Mouse (Mus musculus) retina, postnatal 1 day (tissue): ENCODE data around the gene Adgrf1.

ENCODE experiments used
- DNase-seq: peaks from one replicate; pipeline ENCODE4 v3.0.0-alpha.2; 2012

Gene Adgrf1

DNA sequence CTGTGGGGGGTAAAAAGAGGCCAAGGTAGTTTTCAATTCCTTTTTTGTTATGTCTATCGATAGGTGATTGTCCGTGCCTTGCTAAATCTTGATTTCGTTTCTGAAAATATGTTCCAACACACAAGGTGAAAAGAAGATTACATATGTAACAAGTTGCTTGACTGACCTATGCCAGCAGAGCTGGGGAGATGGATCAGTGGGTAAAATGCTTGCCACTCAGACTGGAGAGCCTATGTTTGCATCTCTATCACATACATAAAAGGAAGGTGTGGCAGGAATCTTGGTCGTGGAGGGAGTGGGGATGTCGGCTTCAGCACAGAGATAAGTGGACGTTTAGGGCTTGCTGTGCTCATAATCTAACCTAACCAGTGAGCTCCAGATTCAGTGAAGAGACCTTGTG is 93.8 kb downstream of the Adgrf1 start:
- DNase-seq, result no peak

DNA sequence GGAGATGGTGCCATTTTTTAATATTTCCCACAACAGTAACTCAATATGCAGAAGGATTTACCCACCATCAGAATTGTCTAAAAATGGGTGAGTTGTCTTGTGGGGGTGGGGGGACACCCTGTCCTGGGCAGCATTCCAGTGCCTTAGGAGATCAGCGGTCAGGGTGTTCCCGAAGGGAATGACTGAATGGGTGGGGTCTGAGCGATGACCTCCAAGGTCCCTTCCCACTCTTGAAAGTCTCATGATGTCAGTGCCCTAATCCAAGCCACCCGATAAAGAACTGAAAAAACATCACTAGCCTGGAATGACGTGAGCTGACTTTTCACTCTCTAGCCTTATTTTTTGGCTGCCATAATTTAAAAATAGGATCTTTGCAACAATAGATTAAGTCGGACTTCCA is 95.2 kb downstream of the Adgrf1 start:
- no peak for DNase-seq

DNA sequence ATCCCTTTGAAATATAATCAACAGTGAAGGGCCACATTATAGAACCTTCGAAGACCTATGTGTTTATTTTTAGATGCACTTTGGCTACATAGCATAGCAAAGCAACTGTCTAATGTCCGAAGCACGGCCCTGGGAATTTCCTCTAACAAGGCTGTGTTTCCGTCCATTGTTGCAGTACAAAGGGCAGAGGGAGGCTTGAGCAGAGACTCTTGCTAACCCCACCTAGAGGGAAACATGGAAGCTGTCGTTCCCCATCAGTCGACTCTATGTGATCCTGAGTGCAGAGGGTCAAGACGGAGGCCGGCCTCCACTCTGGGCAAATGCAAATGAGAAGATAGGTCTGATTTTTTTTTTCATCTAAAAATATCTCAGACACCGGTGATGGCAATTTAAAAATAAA is 96.4 kb downstream of the Adgrf1 start:
- DNase-seq, result peak; percentile 8

DNA sequence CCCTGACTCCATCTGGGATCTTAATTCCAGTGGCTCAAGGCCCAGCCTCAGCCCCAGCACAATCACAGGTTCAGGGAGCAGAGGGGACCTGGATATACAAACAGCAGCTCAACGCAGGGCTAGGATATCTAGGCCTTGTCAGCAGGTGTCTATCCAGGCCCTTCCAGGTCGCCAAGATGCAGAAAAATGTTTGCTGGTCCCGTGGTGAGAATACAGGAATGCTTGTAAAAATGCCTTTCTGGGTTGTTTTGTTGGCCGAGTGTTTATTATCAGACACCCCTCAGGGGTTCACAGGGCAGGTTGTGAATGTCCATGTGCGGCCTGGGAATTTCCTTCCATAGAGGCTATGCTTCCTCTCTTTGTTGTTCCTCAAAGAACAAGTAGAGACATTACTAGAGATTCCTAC is 98.0 kb downstream of the Adgrf1 start:
- no peak for DNase-seq

DNA sequence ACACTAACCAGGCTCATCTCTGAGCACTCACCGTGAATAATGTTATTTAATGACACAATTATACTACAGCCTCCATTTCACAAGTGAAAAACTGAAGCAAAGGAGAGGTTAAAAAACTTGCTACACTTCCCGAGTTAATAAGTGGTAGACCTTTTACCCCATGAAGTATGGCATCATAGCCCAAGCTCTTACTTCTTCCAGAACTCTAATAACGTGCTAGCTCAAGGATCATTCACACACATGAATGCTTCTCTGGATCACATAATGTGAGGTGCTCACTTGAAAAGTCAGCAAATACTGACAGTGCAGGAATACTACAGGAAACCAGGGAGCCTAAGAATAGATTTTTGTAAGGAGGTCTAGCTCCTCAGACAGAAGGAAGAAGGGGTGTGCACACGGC is 102.5 kb downstream of the Adgrf1 start:
- DNase-seq, result no peak

DNA sequence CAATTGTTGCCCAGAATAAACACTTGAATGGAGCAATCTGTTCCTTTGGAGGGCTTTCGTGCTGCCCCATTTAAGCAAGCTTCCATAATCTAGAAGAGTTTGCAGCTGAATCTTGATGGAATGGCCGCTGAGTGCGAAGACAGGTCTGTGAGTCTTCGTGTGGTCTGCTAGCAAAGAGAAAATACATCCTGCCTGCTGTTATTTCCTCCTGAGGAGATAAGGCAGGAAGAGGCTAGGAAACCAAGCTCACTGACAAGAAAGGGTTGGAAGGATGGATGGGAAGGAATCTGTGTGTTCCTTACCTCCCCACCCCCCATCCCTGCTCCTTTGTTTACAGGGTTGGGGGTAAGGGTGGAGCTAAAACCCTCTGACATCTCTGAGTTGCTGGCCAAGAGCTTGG is 103.9 kb downstream of the Adgrf1 start:
- no peak for DNase-seq
